Mouse (Mus musculus) small intestine, adult 2 months (tissue): ENCODE results near the gene Slc16a13.

Source experiments
- CTCF ChIP-seq: fragments of 200-500 bp; IDR thresholded peaks from 2 replicates; pipeline ENCODE4 v1.5.1; 2012; ENCODE audit warnings: low read depth, mild to moderate bottlenecking, control low read depth, inconsistent platforms, low read length, moderate library complexity, mixed read lengths; ENCODE audit not compliant: insufficient replicate concordance, insufficient read length; ENCODE audit errors: extremely low read depth
- POLR2A ChIP-seq: fragments of 200-500 bp; IDR thresholded peaks from 2 replicates; pipeline ENCODE4 v1.6.1; 2012; ENCODE audit warnings: low read depth, mild to moderate bottlenecking, control low read depth, inconsistent platforms, low read length, moderate library complexity

DNA sequence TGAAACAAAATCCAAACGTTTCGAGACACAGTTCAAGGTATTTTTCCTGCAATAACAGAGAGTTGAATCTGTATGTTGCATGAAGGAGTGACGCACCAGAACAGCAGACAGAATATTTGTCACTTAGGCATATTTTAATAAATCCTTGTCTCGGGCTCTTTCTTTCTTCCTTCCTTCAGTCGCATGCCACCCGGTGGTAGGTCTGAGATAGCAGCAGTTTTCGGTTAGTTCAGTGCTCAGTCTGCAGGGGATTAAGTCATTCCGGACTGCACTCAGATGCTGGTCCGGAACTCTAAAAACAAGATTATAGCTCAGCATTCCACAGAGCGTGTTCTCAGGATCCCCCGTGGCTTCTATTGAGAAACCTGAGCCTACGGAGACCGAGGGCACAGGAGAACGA is 41.5 kb downstream of the Slc16a13 start:
- peak; percentile 14; the same call in 1 of the 2 replicates for TF ChIP-seq CTCF
- no peak for TF ChIP-seq POLR2A
